Mouse (Mus musculus) left cerebral cortex, postnatal 36 days (tissue): ENCODE measurements around the gene Papss2. TPM values are rescaled to one million over a fixed set of nuclear protein-coding genes. Genes with fewer than 3 reads are reported as not detected.

Source experiments
- DNase-seq, 2 experiments: peaks; one replicate each; pipeline ENCODE4 v3.0.0; 2021 to 2022; ENCODE audit warnings: low spot score in 2 of 2, mixed read lengths in 1 of 2
- intact Hi-C: fragments of 180-260 bp; cut with DNase I; formaldehyde crosslinking; loops from one replicate; pipeline ENCODE4 v1.15.1; 2025
- total RNA-seq, 2 experiments: library from RNA; stranded (reverse); gene quantifications; 2 replicates each; pipeline ENCODE4 v1.2.3; 2021

Papss2 gene
- total RNA-seq, result 1 to 10 TPM; 7.7 to 8.0 TPM

DNA sequence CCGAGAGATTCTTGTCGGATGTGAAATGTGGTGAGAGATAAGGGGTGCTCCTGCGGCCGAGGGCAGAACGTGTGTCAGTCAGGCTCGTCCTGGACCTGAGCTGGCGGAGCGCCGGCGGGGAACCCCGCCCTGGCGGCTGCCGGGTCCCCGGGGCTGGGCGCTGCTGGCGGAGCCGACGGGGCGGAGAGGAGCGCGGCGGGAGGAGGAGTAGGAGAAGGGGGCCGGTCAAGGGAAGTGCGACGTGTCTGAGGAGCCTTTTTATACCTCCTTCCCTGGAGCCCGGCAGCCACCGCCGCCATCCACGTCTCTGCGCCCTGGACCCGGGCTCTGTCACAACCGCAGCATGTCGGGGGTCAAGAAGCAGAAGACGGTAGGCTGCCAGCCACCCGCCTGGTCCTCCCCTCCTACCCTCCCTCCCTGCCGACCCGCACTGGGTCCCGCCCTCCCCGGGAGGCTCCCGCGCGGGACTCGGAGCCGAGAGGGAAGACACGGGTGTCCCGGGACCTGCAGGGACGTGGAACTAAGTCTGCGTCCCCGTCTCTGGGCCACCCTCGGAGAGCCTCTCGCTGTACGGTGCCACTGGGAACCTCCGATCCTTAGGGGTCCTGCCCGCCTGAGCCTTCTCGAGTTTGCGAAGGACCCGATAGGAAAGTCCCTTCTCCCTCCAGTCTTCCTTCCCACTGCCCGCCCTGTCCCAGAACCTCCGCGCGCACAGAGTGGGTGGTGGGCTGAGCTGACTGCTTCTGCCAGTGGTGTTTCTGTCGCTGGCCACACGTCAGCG is at the start of gene Papss2:
Gene Papss2 (plus strand): TSS at position 285 of the 781 bp plus-strand sequence.
- intact Hi-C loops, result no loop called here
- DNase-seq, result peak; percentile 11 to 18

DNA sequence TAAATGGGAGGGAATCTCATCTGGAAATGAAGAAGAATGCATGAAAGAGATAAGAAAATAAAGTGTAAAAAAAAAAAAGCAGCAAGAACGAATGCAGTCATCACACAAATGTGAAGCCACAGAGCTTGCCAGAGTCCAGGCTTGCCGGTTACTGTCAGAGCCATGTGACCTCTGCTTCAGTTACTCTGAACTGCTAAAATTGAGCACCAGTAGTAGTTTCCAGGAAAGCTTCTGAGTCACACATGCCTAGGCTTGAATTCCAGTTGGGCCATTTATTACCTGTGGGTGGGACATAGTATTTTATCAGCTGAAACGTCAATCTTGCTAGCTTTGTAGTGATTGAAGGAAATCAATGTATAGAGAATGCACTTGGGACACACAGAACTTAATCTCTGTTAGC is 48.2 kb upstream of the Papss2 start:
- no peak for DNase-seq
- intact Hi-C loops, result no loop called here

DNA sequence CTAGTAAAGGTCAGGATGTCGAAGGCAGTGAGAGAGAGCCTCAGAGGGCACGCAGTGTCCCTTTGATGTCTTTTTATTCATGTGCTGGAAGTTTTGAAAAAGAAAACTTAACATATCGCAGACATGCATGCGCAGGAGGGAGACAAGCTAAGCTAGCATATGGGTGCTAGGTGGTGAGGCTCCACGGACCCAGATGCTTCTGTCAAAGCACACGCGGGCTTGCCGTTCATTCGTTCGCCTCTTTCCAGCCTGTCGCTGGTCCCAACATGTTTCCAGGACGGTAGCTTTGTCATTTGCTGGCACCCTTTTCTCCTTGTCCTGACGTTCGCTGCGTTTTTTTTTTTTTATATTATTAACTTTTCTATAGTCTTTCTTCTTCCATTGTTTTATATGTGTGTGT is 47.4 kb upstream of the Papss2 start:
- DNase-seq, result no peak
- intact Hi-C loops, result no loop called here

DNA sequence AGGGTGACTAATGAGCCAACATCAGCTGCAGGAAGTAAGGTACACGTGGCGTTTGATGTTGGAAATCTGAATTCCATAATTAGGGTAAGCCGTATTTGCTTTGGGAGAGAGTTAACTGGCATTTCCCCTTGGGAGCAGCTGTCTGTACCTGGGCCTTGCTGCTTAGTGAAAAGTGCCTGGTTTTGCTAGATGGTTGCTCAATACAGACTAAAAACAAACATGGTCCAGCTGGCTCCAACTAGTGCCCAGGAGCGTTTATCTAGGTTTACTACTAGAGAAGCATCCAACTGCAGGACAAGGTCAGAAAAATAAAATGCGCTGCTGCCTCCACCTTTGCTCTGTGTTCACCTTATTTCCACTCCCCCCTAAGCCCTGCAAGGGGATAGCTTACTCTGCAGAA is 45.1 kb upstream of the Papss2 start:
- intact Hi-C loops, result no loop called here

DNA sequence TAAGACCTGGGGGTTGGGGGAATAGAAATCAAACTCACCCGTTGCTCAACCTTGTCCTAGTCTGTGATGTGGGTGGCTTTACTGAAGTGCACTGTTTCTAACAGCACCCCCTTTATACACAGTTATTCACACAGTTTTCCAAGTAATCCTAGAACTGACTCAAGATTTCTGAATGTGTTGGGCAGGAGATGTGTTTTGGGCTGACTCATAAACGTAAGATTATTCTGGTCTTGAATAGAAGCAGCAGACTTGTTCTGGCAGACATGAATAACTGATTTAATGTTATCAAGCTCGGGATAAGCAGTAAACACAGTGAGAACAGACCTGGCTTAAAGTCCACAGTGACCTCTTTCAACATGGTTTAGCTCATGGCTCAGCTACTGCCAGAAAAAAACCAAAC is 44.1 kb upstream of the Papss2 start:
- DNase-seq, result no peak
- intact Hi-C loops, result no loop called here

More for the DNA sequence above, 45.1 kb upstream of the Papss2 start:
- DNase-seq, result no peak

GRCm38 (mm10) chr19:32552106-32552505 is 43.5 kb upstream of the Papss2 start:
- no peak for DNase-seq
- intact Hi-C loops, result no loop called here

DNA sequence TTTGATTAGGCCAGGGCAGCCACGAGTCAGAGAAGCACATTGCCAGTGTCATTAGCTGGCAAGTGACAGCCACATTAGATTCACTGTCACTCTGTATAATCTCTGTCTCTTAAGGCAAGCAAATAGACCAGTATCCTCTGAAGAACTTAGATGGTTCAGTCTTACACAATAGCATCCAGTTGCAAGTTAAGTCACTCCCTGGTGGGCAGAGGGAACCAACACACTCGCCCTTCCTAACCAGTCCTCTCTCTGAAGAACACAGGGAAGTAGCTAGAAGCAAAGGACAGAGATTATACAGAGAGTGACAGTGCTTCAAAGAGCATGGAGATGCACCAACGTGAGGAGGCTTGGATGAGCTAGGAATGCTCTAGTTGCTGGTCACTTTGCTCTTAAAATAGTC is 42.3 kb upstream of the Papss2 start:
- intact Hi-C loops, result no loop called here
- DNase-seq, result no peak

GRCm38 (mm10) chr19:32555257-32555656 is 40.3 kb upstream of the Papss2 start:
- DNase-seq, result no peak
- intact Hi-C loops, result no loop called here

DNA sequence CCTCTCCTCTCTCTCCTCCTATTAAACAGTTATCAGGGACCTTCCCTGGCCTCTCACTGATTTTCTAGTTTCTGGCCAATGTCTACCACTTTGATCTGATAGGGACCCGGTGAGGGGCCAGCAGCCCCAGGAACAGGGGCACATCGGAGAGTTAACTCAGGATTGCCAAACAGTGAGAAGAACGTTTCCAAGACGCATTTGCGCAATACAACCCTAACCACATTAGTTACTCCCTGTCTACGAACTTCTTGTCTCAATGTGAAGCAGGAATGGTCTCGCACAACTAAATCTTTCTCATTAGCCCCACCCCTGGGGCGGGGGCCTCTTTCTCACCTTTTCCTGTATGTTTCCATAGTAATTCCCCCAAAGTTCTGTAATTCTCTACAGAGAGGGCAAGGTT is 28.6 kb upstream of the Papss2 start:
- intact Hi-C loops, result no loop called here
- no peak for DNase-seq

- intact Hi-C loops, result no loop called here
- no peak for DNase-seq
Observed at GRCm38 (mm10) chr19:32567447-32567846, 28.1 kb upstream of the Papss2 start.

DNA sequence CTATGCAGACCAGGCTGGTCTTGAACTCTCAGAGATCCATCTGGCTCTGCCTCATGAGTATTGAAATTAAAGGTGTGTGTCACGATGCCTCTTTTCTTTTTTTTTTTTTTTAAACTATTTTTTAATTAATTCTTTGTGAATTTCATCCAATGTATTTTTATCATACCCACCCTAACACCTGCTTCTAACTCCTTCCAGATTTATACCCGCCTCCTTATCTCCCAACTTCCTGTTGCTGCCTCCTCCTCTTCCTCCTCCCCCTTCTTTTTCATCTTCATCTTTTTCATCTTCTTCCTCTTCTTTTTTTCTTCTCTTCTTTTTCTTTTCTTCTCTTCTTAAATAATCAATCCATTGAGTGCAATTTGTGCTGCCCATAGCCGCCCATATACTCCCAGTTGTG is 27.1 kb upstream of the Papss2 start:
- no peak for DNase-seq
- intact Hi-C loops, result no loop called here

DNA sequence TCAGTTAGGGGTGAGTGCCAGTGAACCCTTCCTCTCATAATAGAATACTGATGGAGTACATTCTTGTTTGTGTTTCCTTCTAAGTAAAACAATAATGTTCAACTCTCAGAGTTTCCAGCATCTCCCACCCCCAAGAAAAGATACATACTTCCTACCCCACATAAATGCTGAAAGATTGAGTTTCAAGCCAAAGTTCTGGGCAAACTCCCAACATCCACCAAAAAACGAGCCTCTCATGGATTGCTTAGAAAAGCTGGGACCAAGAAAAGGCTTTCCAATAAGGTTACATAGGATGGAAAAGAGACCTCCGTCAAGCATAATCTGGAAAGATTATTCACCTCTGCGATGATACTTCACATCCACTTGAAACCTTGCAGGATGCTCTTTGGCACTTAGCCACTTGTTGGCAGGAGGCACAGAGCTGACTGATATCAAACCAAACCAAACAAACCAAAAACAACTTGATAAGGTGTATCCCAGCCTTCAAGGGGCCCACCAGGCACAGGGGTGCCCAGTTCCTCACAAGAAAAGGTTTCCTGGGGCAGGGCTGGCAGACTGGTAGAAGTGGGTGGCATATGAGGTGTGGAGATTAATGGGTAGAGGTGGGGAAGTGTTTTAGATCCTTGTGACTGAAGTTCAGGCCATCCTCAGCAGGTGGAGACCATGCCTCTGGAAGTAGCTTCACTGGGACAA is 26.5 kb upstream of the Papss2 start:
- no peak for DNase-seq
- intact Hi-C loops, result no loop called here

- intact Hi-C loops, result no loop called here
Observed at GRCm38 (mm10) chr19:32569725-32570124, 25.9 kb upstream of the Papss2 start.

DNA sequence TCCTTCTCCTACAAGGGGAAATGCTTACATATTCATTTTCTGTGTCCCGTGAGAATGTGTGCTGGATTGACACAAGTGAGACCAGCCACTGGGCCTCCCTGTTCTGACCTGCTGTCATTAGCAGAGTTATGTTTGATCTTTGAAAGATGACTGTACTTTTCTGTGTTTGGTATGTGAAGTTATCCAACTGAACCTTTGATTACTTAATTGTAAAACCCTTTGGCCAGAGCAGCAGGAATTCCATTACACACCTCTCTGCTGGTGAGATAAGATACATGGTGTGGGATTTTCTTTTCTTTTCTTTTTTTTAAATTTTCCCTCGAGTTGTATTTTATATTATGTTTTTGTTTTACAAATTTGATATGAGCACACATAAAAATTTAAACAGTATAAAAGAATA is 23.4 kb upstream of the Papss2 start:
- intact Hi-C loops, result no loop called here
- DNase-seq, result no peak

More at GRCm38 (mm10) chr19:32569725-32570124, 25.9 kb upstream of the Papss2 start:
- no peak for DNase-seq

DNA sequence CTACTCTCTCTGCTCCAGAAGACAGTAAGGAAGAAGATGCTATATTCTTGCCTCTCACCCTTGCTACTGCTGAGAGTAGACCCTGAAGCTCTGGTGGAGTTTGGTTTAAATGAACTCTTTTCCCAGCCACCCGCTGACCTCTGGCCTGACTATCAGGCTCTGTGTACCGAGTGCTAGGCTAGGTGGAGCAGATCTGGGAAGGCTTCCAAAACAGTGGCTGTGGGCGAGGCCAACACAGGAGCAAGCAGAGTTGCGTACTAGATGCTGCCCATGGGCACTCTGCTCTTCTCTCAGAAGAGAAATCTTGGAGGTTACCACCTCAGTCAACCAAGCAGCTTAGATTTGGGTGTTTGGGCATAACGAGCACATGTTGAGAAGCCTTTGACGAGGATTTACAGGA is 22.3 kb upstream of the Papss2 start:
- intact Hi-C loops, result no loop called here
- no peak for DNase-seq

GRCm38 (mm10) chr19:32574846-32575245 is 20.7 kb upstream of the Papss2 start:
- DNase-seq, result no peak
- intact Hi-C loops, result no loop called here

- no peak for DNase-seq
- intact Hi-C loops, result no loop called here
Observed at GRCm38 (mm10) chr19:32577749-32578148, 17.8 kb upstream of the Papss2 start.

DNA sequence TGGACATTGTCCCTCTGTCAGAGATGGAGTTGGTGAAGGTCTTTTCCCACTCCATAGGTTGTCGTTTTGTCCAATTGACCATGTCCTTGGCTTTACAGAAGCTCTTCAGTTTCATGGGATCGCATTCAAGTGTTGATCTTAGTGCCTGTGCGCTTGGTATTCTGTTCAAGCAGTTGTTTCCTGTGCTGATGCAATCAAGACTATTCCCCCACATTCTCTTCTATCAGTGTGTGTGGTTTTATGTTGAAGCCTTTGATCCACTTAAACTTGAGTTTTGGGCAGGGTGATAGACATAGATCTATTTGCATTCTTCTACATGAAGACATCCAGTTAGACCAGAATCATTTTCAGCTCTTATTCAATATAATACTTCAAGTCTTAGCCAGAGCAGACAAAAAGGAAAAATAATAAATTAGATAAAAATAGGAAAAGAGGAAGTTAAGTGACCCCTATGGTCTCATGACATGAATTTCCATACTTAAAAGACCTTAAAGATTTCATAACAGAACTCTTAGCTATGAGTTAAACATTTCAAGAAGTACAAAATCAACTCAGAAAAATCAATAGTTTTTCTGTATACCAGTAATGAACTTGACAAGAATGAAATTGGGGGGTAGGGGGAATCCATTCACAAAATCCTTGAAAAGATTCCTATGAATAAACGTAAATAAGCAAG is 12.4 kb upstream of the Papss2 start:
- intact Hi-C loops, result no loop called here
- no peak for DNase-seq

GRCm38 (mm10) chr19:32587727-32588126 is 7.9 kb upstream of the Papss2 start:
- intact Hi-C loops, result no loop called here
- no peak for DNase-seq

- intact Hi-C loops, result no loop called here
Observed at GRCm38 (mm10) chr19:32592749-32593148, 2.8 kb upstream of the Papss2 start.

DNA sequence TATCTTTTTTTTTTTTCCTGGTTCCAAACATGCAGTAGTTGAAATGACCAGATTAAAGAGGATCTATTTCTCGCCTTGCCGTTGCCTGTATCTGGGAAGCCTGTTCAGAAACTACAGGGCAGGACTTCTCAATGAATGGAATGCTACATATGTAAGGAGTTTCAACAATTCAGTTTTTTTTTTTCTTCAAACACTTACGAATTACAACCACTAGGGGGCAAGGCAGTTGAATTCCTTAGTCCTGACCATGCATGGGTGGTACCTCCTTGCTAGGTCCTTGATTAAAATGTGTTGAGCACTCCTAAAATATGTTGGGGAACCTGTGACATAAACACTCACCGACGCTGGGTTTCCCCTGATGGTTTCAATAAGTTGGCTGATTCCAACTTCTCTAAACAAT is 1.7 kb upstream of the Papss2 start:
- intact Hi-C loops, result no loop called here
- DNase-seq, result no peak

More at GRCm38 (mm10) chr19:32592749-32593148, 2.8 kb upstream of the Papss2 start:
- no peak for DNase-seq
